ENCODE assay signal across 7 mouse cellular contexts in the genomic region with DNA sequence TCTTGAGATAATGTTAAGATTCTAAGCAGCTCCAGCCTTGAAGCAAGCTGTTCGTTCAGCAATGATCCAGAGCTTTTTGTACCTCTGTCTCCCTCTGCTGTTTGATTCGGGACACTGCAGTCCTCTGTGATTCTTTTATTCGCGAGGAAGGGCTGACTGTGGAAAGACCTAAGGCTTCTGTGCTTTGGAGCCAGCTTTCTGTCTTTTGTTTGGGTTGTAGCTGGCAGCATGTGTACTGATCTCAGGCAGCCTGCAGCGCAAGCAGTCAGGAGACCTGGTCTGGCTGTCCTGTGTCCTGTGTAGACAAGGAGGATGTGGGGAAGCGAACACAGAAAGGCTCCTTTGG. TPM values are rescaled to one million over a fixed set of nuclear protein-coding genes. Genes with fewer than 3 reads are reported as not detected.
DNase-seq lines count a peak whose midpoint lies in the region; ATAC-seq lines count a peak whose summit lies in the region.

No protein-coding gene starts in this region.

- peak overlapping the region; percentile 81 for H3K4me2 ChIP-seq in intestine, embryonic 15.5 days (replicated peaks)

- peak overlapping the region; percentile 33; the same call in 1 of the 2 replicates for H3K4me3 ChIP-seq in intestine, embryonic 15.5 days (replicated peaks)

- no peaks in the 10 kb centered on the region for H3K27me3 ChIP-seq in intestine, embryonic 15.5 days (replicated peaks)

- peak; percentile 79 for DNase-seq in adrenal gland, adult 2 months
- DNase-seq in embryo, embryonic 11 days = peak; percentile 82
- DNase-seq in gastrocnemius, postnatal 36 days = peak; percentile 33 to 49
- peak; percentile 85 to 87 for DNase-seq in left cerebral cortex, postnatal 14 days (ENCODE audit: low spot score in 2 of 2)
- peak; percentile 85 for DNase-seq in mesoderm, embryonic 11.5 days (ENCODE audit: low read depth, low spot score)
- peak; percentile 50 to 64 for DNase-seq in right cerebral cortex, postnatal 36 days (ENCODE audit: low spot score in 2 of 2)

- intact Hi-C loops in gastrocnemius, postnatal 36 days (cut with DNase I) = no loop called here
- intact Hi-C loops in left cerebral cortex, postnatal 14 days (cut with DNase I) = loop anchor here (5.0 to 10.0 kb wide), 2 partner anchors 141 to 272 kb away; no protein-coding TSS in a partner anchor

- peak overlapping the region; percentile 42; the same call in 1 of the 2 replicates for H3K27ac ChIP-seq in intestine, embryonic 15.5 days

- no peaks in the 10 kb centered on the region for H3K36me3 ChIP-seq in intestine, embryonic 15.5 days

- no peak overlapping the region for H3K9ac ChIP-seq in intestine, embryonic 15.5 days

- ATAC-seq in intestine, embryonic 15.5 days = peak; percentile 69

- peaks cover 7% of the 10 kb centered on the region; the same call in 1 of the 2 replicates for H3K4me1 ChIP-seq in intestine, embryonic 15.5 days (replicated peaks)

- 9% methylated on average over 6 of the region's 6 CpGs for WGBS in intestine, embryonic 15.5 days

- H3K9me3 ChIP-seq in intestine, embryonic 15.5 days = no peaks in the 10 kb centered on the region

RNA-seq across cellular contexts. Expression of a gene that starts 19.6 kb away (rescaled TPM):
- not detected for total RNA-seq in adrenal gland, adult 2 months (2021)
- polyA plus RNA-seq in adrenal gland, adult 2 months (2012; rRNA removed) = not detected in 2 replicates
- under 1 TPM in 1 of 2 experiments, not detected in 1; 0.28 TPM for total RNA-seq in gastrocnemius, postnatal 36 days (2021)
- 0.05 and 0.06 TPM in 2 replicates for polyA plus RNA-seq in intestine, embryonic 15.5 days (2015; fragmentation: Nextera tagmentation; extraction: Ambion mirVana)
- total RNA-seq in left cerebral cortex, postnatal 14 days (2021) = under 1 TPM; 0.18 to 0.21 TPM

RNA-seq across cellular contexts. Expression of a gene that starts 49.9 kb away (rescaled TPM):
- not detected for total RNA-seq in adrenal gland, adult 2 months (2021)
- not detected in 2 replicates for polyA plus RNA-seq in adrenal gland, adult 2 months (2012; rRNA removed)
- total RNA-seq in gastrocnemius, postnatal 36 days (2021) = not detected
- polyA plus RNA-seq in intestine, embryonic 15.5 days (2015; fragmentation: Nextera tagmentation; extraction: Ambion mirVana) = not detected in 2 replicates
- total RNA-seq in left cerebral cortex, postnatal 14 days (2021) = not detected

RNA-seq across cellular contexts. Expression of a gene that starts 58.4 kb away (rescaled TPM):
- 10 to 100 TPM; 41.8 to 49.4 TPM for total RNA-seq in adrenal gland, adult 2 months (2021)
- 16.0 and 18.1 TPM in 2 replicates for polyA plus RNA-seq in adrenal gland, adult 2 months (2012; rRNA removed)
- total RNA-seq in gastrocnemius, postnatal 36 days (2021) = 10 to 100 TPM; 28.8 to 34.5 TPM
- 102 TPM in 2 replicates for polyA plus RNA-seq in intestine, embryonic 15.5 days (2015; fragmentation: Nextera tagmentation; extraction: Ambion mirVana)
- 10 to 100 TPM; 35.8 to 36.6 TPM for total RNA-seq in left cerebral cortex, postnatal 14 days (2021)

Comparison
In these comparisons a context has a peak if more than half of its experiments do, and no peak if none do; other contexts are left out.
1. Peak in every context shown above with its lines: DNase-seq, ATAC-seq, H3K4me3 ChIP-seq and H3K27ac ChIP-seq.